Mouse (Mus musculus): ENCODE data around the gene Eid2b.
"Not testable (repeated sequence)": the region's sequence is repeated elsewhere in the genome, so short reads cannot be mapped to it uniquely, and the experiment has no call there.

Eid2b gene

DNA sequence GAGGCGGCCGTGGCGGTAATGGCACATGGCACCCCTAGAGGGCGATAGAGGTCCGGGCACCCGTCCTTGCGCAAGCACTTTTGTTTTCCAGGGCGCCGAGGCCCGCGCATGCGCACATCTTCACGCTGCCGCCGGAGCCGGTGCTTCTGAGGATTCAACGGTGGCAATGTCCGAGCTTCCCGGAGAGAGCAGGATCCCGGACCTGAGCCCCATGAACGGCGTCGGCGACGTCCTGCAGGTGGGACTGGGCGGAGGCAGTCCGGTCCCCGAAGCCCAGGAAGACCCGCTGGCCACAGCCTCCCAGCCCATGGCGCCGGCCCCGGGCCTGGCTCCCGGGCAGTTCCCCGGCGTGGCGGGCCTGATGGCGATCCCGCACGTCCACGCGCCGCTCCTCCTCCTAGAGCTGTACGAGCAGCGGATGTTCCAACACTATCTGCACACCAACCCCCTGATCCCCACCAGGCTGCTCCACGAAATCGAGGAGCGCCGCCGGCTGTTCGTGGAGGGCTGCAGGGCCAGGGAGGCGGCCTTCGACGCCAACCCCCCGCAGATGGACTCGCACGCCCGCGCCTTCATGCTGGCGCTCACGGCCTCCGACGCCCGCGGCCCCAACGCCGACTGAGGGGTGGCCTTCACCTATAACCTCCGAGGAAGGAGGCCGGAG lies at the start of gene Eid2b:
TSS of gene Eid2b (plus strand) at position 125 of the 664 bp plus-strand sequence.
- peak; percentile 89 for DNase-seq (ENCODE audit: low read depth, low spot score)

DNA sequence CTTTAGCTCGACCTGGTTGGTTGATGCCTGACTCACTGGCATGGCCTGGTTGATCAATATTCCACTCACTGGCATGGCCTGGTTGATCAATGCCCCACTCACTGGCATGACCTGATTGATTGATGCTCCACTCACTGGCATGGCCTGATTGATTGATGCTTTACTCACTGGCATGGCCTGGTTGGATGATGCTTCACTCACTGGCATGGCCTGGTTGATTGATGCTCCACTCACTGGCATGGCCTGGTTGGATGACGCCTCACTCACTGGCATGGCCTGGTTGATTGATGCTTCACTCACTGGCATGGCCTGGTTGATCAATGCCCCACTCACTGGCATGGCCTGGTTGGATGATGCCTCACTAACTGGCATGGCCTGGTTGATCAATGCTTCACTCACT lies 33.6 kb upstream of the Eid2b start:
- not testable (repeated sequence) for DNase-seq (ENCODE audit: low read depth, low spot score)

DNA sequence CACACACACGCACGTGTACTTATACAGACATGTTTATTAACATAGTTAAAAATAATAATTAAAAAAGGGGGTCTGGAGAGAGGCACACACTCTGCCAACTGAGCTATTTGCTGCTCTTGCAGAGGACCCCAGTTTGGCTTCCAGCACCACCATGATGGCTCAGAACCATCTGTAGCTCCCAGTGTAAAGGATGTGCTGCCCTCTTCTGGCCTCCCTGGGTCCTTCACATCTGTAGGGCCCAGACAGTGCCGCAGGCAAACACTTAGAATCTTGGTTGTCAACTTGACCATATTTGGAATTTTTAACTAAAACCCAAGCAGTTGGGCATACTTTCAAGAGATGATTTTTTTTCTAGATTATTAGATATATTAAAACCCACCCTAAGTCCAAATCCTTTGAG lies 28.6 kb upstream of the Eid2b start:
- DNase-seq (ENCODE audit: low read depth, low spot score), result no peak

DNA sequence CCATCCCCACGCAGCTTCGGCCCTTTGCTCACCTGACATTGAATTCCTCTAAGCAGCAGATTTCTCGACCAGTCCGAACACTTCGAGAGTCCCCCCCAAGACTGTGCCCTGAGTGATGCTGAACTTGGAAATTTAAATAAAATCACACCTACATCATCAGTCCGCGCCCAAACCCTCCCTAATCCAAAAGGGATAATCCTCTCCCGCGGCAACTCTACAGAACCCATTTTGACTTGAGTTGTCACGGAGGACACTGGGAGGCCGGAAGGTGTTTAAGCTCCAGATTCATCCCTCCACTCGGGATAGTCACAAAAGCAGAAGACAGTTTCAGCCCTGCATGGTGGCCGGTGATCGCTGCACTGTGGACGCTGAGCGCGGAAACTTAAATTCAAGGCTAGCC lies 25.6 kb upstream of the Eid2b start:
- no peak for DNase-seq (ENCODE audit: low read depth, low spot score)

DNA sequence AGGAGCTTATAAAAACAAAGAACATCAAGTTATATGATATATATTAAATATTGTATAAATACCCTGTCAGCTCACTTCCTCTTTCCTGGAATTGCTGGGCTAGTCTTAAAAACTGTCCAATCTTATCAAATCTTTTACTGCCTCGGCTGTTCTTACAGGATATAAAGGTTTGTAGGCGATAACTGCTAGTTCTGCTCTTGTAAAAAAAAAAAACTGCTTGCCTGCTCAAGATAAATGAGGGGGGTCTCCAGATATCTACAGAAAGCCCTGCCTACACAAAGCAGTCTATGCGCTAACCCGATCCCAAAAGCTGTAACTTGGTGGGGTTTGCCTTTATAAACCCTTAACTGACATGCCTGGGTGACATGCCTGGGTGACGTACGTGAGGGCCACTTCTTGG lies 22.9 kb upstream of the Eid2b start:
- no peak for DNase-seq (ENCODE audit: low read depth, low spot score)

DNA sequence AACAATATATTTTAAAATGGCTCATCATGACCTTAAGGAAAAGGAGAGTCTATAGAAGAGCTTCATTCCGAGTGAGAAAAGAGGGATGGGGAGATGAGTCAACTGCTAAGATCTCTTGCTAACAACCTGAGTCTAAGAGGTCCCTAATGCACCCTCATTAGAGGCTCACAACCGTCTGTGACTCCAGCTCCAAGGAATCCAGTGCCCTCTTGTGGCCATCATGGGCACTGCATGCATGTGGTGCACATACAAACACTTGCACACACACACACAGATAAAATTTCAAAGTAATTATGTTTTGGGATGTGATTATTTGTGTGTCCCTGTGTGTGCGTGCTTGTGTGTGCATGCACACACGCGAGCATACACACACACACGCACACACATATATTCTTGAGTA lies 22.1 kb upstream of the Eid2b start:
- peak; percentile 20 for DNase-seq (ENCODE audit: low read depth, low spot score)

DNA sequence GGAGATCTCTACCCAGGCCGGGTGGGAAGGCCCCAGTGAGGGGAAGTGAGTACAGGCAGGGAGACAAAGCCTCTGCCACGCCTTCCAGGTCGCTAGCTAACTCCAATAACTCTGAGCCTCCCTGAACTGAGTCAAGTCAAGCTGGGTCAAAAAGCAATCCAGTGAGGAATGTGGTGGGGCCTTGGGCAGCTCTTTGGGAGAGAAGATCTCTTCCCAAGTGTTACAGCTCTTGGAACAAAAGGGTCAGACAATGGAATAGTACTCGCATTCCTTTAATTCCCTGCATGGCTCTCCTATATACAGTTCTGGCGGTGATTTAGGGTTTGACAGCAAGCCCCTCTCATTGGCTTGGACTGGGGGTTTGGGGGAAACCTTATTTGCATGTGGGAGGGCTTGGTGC lies 14.7 kb upstream of the Eid2b start:
- DNase-seq (ENCODE audit: low read depth, low spot score), result no peak

DNA sequence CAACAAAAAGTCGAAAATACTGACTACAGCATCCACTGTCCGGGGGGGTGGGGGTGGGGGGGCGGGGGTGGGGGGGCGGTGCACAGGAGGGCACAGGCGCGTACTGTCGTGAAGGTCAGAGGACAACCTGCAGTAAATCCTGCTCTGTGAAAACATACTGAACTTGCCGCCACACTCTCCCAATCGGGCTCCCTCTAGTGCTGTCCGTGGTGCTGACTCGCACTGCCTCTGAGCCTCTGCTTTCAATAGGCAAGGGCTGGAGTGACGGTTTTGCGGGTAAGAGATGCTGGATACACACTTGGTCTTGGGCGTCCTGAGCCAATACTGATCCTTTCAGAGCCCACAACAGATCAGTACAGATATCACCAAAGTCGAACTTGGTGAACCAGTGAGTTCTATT lies 13.8 kb upstream of the Eid2b start:
- no peak for DNase-seq (ENCODE audit: low read depth, low spot score)

DNA sequence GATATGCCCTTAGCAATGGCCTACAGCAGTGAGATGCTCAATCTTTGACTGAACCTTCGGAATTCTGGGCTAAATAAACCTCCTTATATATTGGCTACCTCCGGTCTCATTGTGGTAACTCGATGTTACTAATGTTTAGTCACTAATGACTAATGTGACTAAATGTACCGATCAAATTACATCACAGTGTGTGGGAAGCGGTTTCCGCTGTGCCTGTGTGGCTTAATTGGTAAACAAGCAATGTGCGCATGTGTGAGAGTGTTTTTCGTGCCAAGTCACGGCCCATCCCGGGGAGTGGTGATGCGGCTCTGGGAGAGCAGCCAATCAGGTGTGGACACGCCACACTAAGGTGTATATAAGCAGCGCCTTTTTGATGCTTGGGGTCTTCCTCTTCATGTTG lies 12.1 kb upstream of the Eid2b start:
- no peak for DNase-seq (ENCODE audit: low read depth, low spot score)

DNA sequence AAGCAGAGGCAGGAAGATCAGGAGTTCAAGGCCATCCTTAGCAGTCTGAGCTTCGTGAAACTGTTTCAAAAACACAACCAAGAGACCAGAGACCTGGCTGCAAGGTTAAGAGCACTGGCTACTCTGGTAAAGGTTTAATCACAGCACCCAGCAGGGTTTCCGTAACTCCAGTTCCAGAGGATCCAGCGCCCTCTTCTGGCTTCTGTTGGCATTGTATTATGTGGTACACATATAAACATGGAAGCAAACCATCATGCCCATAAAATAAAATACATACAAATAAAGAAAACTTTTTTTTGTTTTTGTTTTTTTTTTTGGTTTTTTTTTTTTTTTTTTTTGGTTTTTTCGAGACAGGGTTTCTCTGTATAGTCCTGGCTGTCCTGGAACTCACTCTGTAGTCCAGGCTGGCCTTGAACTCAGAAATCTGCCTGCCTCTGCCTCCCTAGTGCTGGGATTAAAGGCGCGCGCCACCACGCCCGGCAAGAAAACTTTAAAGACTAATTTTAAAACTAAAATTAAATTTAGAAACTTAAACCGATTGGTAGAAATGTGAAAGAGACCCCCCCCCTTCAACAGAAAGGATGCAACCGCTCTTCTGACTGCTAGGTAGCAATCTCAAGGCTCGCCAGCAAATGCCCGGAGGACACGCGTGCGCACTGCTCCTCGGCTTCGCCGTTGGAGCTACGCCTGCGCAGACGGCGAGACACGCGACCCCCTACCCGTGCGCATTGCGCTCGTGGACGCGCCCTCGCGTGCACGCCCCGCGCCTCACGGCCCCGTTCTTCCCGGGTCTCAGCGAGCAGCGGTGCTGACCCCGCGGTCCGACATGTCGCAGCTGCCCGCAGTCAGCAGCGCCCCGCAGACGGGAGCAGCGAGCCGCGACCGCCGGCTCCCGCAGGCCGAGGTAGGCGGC lies 10.2 kb upstream of the Eid2b start, which contains the start of gene Eid2:
TSS of gene Eid2 (plus strand) at position 753 of the 913 bp plus-strand sequence.
- DNase-seq (ENCODE audit: low read depth, low spot score), result no peak

DNA sequence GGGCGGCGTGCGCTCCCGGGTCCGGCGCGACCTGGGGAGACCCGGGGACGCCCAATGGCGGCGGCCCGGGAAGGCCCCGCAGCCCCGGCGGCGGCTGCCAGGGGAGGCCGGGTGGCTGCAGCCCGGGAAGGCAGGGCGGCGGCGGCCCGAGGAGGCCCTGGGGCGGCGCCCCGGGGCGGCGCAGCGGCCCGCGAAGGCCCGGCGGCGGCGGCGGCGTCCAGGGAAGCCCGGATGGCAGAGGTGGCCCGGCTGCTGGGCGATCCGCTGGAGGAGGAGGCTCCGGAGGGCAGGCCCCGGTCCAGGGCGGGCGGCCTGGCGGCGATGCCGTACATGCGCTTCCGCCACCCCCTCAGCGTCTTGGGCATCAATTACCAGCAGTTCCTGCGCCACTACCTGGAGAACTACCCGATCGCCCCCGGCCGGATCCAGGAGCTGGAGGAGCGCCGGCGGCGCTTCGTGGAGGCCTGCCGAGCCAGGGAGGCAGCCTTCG lies 9.5 kb upstream of the Eid2b start:
- DNase-seq (ENCODE audit: low read depth, low spot score), result no peak

DNA sequence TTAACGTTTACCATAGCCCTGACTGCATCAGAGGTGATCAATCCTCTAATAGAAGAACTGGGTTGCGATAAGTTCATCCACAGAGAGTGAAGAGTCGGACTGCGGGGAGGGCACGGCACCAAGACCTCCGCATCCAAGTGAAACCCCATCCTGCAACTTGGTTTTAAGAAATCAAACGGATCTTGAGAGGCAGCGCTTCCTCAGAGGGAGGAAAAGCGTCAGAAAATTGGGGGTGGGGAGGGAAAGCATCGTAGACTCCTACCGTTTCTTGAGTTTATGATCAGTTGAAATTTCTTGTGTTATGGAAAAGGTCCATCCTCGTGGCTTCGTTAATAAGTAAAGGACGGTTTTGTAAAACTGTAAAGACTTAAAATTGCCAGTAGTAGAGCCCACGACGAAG lies 9.0 kb upstream of the Eid2b start:
- no peak for DNase-seq (ENCODE audit: low read depth, low spot score)

DNA sequence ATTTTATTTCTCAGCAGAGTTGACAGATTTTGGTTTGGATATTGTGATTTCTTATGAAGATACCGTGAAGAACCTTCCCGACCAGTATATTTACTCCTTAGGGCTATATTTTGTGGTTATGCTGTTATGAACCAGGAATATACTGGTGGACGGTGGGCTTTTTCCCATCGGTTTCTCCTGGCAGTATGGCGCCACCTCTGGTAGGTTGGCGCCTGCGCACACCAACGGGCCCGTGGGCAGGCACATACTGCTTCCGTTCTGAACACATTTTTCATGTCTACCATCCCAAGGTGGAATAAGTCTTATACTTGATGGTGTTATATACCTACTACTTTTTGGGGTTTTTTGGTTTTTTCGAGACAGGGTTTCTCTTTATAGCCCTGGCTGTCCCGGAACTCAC lies 8.2 kb upstream of the Eid2b start:
- DNase-seq (ENCODE audit: low read depth, low spot score), result no peak

DNA sequence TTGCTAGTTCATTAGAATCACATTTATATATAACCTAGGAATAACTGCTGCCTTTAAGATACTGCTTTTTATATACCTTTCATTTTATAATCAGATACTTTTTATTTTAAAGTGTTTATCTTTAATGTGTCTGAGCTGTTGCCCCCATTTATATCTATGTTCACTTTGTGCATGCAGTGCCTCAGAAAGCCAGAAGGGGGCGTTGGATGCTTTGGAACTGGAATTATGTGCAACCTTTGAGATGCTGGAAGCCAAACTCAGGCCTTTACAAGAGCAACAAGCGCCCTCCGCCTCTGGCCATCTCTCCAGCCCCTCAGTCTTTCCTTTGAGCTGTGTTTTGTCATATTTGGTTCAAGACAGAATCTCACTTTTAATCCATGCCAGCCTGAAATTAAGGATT lies 5.8 kb upstream of the Eid2b start:
- no peak for DNase-seq (ENCODE audit: low read depth, low spot score)

DNA sequence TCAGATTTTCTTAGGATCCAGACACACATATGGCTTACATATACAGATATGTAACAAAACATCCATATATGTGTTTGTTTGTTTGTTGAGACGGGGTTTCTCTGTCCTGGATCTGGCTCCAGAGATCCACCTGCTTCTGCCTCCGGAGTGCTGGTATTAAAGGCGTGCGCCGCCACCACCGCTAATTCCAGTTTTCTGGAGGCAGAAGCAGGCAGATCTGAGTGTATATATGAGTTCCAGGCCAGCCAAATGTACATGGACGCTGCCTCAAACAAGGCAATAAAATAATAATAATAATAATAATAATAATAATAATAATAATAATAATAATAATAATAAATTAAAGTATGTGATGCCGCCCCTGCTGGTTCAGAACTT lies 313 bp upstream of the Eid2b start:
- no peak for DNase-seq (ENCODE audit: low read depth, low spot score)

DNA sequence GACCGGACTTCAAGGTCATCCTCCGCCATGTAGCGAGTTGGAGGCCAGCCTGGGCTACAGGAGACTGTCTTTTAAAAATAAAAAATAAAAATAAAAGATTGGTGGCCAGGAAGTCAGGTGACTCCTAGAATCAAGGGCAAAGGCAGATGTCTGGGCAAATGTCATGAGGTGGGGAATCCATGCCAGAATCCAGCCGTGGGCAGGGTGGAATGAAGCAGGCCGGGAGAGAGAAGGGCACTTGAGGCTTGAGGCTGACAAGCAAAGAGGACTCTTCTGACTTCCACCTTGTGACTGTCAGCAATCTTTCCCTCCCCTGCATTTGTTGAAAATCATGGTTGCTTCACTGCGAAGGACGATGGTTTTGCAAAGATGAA lies 727 bp downstream of the Eid2b start:
- no peak for DNase-seq (ENCODE audit: low read depth, low spot score)

DNA sequence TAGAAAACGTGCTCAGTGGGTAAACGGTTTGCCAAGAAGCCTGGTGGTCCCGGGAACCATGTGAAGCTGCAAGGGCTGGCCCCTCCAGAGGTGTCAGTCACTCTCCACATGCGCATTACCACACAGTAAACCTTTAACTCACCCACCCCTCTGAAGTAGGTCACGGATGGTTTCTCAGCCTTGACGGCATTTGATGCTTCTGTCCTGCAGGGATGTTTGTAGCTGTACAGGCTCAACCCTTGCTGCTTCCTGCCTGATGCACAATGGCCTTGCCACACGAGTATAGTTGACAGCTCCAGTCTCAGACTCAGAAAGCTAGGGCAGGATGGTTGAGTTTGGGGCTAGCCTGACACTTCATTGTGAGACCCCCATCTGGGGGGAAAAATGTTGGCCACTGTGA lies 3.1 kb downstream of the Eid2b start:
- no peak for DNase-seq (ENCODE audit: low read depth, low spot score)

DNA sequence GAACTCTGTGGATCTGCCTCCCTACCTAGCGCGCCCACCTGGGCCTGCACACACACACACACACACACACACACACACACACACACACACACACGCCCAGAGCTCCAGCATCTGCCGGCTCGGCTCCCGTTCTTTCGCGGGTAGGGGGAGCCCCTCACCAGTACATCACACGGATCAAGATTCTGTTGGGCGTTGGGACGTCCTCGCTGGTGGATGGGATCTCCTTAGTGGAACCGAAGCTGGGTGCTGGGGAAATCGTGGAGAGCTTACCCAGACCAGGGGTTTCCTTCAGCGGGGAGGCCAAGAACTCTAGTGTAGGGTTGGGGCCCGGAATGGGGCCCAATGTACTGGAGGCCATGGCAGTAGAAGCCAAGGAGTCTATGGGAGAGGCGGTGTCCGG lies 12.6 kb downstream of the Eid2b start:
- no peak for DNase-seq (ENCODE audit: low read depth, low spot score)

DNA sequence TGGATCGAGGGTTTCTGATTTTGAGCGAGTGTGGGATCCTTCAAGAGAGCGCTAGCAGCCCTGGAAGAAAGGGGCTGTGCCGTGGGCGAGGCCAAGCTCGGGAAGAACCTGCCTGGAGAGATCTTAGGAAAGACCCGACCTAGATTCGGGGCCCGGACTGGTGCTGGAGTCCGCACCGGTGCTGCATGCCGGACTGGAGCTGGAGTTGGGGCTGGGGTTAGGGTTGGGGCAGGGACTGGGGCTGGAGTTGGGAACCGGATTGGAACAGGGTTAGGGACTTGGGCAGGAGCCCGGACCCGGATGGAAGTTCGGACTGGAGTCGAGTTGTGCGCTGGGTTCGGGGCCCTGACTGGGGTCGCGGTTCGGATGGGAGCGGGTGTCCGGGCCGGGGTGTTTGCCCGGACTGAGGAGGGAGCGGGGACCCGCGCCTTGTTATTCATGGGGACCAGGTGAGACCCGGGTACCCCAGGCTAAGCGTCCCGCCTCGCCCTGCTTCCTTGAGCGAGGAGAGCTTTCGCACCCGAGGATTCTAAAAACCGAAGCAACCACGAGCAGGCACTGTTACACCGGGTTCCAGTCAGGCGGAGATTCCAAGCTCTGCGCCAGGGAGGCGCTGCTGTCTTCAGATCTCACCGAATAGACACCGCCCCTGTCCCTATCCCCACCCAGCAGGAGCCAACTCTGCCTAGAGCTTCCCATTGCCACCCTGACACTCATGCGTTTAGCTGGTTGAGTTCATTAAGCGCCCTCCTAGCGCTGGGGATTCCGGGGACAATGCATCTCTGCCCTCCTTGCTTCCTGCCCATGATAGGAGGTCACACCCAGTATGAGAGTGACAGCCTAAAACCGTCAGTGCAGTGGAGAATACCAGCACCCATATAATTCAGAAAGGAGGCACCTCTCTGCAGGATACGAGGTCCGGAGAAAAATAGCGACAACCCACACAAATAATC lies 13.4 kb downstream of the Eid2b start, which contains the start of gene Selenov:
TSS of gene Selenov (minus strand) at position 549 of the 953 bp plus-strand sequence.
- no peak for DNase-seq (ENCODE audit: low read depth, low spot score)

DNA sequence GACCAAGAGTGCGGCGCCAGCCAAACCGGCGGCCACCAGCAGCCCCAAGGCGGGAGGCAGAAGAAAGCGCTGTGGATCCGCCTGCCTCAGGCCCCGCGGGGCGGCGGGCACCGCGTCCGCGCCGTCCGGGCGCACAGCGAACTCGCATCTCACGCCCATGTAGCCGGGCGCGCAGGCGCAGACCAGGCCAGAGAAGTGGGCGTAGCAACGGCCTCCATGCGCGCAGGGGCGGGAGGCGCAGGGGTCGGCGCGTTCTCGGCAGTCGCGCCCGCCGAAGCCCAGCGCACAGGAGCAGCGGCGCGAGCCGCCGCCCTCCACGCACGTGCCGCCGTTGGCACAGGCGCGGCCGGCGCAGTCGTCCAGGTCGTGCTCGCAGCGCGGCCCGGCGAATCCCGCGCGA lies 16.9 kb downstream of the Eid2b start:
- DNase-seq (ENCODE audit: low read depth, low spot score), result no peak

DNA sequence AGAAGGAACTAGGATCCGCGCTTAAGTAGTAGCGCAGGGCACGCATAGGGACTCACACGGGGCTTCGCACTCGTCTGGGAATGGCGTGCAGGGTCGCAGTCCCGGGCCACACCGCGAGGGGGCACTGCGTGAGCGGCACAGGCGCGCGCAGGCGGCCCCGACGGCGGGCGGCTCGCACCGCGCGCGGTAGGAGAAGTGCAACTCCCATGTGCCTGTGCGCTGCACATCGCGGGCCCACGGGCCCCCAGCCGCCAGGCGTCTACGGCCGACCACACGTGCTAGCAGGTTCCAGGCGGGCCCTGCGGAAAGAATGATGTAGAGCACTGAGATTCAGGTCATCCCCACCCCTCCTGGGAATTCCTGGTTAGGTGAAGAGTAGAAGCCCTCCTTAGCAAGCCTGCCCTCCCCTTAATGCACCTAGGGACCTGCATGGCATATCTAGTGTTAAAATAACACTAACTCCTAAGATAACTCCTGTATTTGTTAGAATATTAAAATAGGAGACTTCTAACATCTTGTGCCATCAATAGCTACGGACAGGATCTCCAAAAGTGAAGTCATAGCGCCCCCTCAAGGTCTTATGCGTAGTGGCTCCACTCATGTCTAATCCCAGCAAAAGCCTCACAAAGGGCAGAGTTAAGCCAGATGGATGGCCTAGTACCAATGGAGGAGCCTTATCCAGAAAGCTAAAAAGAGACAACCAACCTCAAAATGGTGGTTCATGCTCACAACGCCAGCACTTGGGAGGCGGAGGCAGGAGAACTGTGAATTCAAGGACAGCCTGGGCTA lies 21.5 kb downstream of the Eid2b start:
- DNase-seq (ENCODE audit: low read depth, low spot score), result no peak
